Mouse (Mus musculus) MEL (cell line): ENCODE results near the gene Vps11.

Experiments used
- CTCF ChIP-seq, 3 experiments: IDR thresholded peaks in 2 of 3; conservative IDR thresholded peaks in 1 of 3; 2 replicates each; pipeline ENCODE4 v1.5.1; 2011 to 2012; ENCODE audit warnings: low read length in 3 of 3, low read depth in 2 of 3, mild to moderate bottlenecking in 2 of 3, improper control_type of control experiment in 1 of 3, inconsistent platforms in 1 of 3, mixed read lengths in 1 of 3, moderate library complexity in 1 of 3; ENCODE audit not compliant: control insufficient read depth in 1 of 3, insufficient read depth in 1 of 3, poor library complexity in 1 of 3, severe bottlenecking in 1 of 3
- GATA1 ChIP-seq: IDR thresholded peaks from 2 replicates; pipeline ENCODE4 v1.6.1; 2011; ENCODE audit warnings: low read depth, low read length, improper control_type of control experiment
- HCFC1 ChIP-seq: IDR thresholded peaks from 2 replicates; pipeline ENCODE4 v1.6.1; 2012; ENCODE audit warnings: low read depth, mild to moderate bottlenecking, inconsistent platforms, low read length, improper control_type of control experiment, moderate library complexity
- MAX ChIP-seq: IDR thresholded peaks from 2 replicates; pipeline ENCODE4 v1.6.1; 2011; ENCODE audit warnings: low read length, improper control_type of control experiment
- MEF2A ChIP-seq: IDR thresholded peaks from 2 replicates; pipeline ENCODE4 v1.6.1; 2014; ENCODE audit warnings: low read depth, mild to moderate bottlenecking, inconsistent platforms, low read length, improper control_type of control experiment; ENCODE audit not compliant: poor library complexity, insufficient replicate concordance, severe bottlenecking; ENCODE audit errors: extremely low read depth
- MXI1 ChIP-seq: IDR thresholded peaks from 2 replicates; pipeline ENCODE4 v1.6.1; 2011; ENCODE audit warnings: mild to moderate bottlenecking, low read depth, low read length, improper control_type of control experiment
- MYB ChIP-seq: IDR thresholded peaks from 2 replicates; pipeline ENCODE4 v1.6.1; 2011; ENCODE audit warnings: mild to moderate bottlenecking, low read depth, low read length, improper control_type of control experiment
- NRF1 ChIP-seq: IDR thresholded peaks from 2 replicates; pipeline ENCODE4 v1.6.1; 2014; ENCODE audit warnings: low read depth, mild to moderate bottlenecking, inconsistent platforms, low read length, improper control_type of control experiment, moderate library complexity; ENCODE audit not compliant: poor library complexity, insufficient read depth, severe bottlenecking
- POLR2A ChIP-seq, 2 experiments: IDR thresholded peaks; 2 replicates each; pipeline ENCODE4 v1.6.1; 2011 to 2012; ENCODE audit warnings: low read length in 2 of 2, mild to moderate bottlenecking in 2 of 2, control low read depth in 1 of 2, improper control_type of control experiment in 1 of 2, low read depth in 1 of 2, moderate library complexity in 1 of 2; ENCODE audit not compliant: control insufficient read depth in 1 of 2, insufficient read depth in 1 of 2, poor library complexity in 1 of 2
- USF2 ChIP-seq, 2 experiments: IDR thresholded peaks; 2 replicates each; pipeline ENCODE4 v1.6.1; 2011 to 2012; ENCODE audit warnings: improper control_type of control experiment in 2 of 2, low read length in 2 of 2, borderline replicate concordance in 1 of 2, inconsistent platforms in 1 of 2, low read depth in 1 of 2, mild to moderate bottlenecking in 1 of 2; ENCODE audit not compliant: insufficient read depth in 1 of 2
- ZKSCAN1 ChIP-seq: IDR thresholded peaks from 2 replicates; pipeline ENCODE4 v1.6.1; 2012; ENCODE audit warnings: low read depth, mild to moderate bottlenecking, inconsistent platforms, low read length, improper control_type of control experiment, moderate library complexity
- ZNF384 ChIP-seq: IDR thresholded peaks from 2 replicates; pipeline ENCODE4 v1.6.1; 2012; ENCODE audit warnings: low read depth, mild to moderate bottlenecking, inconsistent platforms, low read length, improper control_type of control experiment

- TF ChIP-seq MYB = no peak
- TF ChIP-seq CTCF (IDR thresholded peaks at IDR 0.05 in 2 of 3, conservative IDR thresholded peaks at IDR 0.05 in 1 of 3; ENCODE audit: control insufficient read depth in 1 of 3, insufficient read depth in 1 of 3, low read depth in 2 of 3, low read length in 3 of 3, poor library complexity in 1 of 3, severe bottlenecking in 1 of 3) = no peak
- no peak for TF ChIP-seq ZKSCAN1
- TF ChIP-seq USF2 (IDR thresholded peaks at IDR 0.05; ENCODE audit: borderline replicate concordance in 1 of 2, insufficient read depth in 1 of 2, low read depth in 1 of 2, low read length in 2 of 2) = no peak
- TF ChIP-seq MXI1 = no peak
- no peak for TF ChIP-seq MEF2A
- peak in 1 of 2 experiments; percentile 13; a peak in 1 of 4 replicates for TF ChIP-seq POLR2A (IDR thresholded peaks at IDR 0.05; ENCODE audit: control insufficient read depth in 1 of 2, insufficient read depth in 1 of 2, low read depth in 1 of 2, low read length in 2 of 2, poor library complexity in 1 of 2)
- TF ChIP-seq NRF1 = no peak
- TF ChIP-seq GATA1 = no peak
- TF ChIP-seq HCFC1 = no peak
- 0 out of 2 replicates have a peak, but pooled peaks have one; percentile 19 for TF ChIP-seq MAX
- TF ChIP-seq ZNF384 = no peak
Measured at GRCm38 (mm10) chr9:44336964-44337363, 24.5 kb downstream of the Vps11 start.
